Mouse (Mus musculus): Measurements from ENCODE around the gene Morn5. TPM values are rescaled to one million over a fixed set of nuclear protein-coding genes. Genes with fewer than 3 reads are reported as not detected.

Morn5 gene
- total RNA-seq, 2 experiments from 2014 or later = 1.3 to 1.7 TPM

GRCm38 (mm10) chr2:36071660-36072305 is 22.5 kb downstream of the Morn5 start:
- DNase-seq = no peak

- DNase-seq = no peak
Observed at GRCm38 (mm10) chr2:36073781-36074180, 24.5 kb downstream of the Morn5 start.

- no peak for DNase-seq
Observed at GRCm38 (mm10) chr2:36075210-36075609, 26.0 kb downstream of the Morn5 start.

- DNase-seq = no peak
Observed at GRCm38 (mm10) chr2:36077160-36077761, 28.0 kb downstream of the Morn5 start.

- no peak for DNase-seq
Observed at GRCm38 (mm10) chr2:36081446-36081845, 32.2 kb downstream of the Morn5 start.

GRCm38 (mm10) chr2:36082802-36083580 is 33.7 kb downstream of the Morn5 start:
- no peak for DNase-seq

- no peak for DNase-seq
Observed at GRCm38 (mm10) chr2:36085041-36085440, 35.8 kb downstream of the Morn5 start.

- DNase-seq = no peak
Observed at GRCm38 (mm10) chr2:36089190-36089589, 39.9 kb downstream of the Morn5 start.

GRCm38 (mm10) chr2:36090853-36091741 is 41.8 kb downstream of the Morn5 start:
- DNase-seq = no peak

GRCm38 (mm10) chr2:36092748-36093147 is 43.5 kb downstream of the Morn5 start:
- DNase-seq = no peak

- no peak for DNase-seq
Observed at GRCm38 (mm10) chr2:36093301-36093700, 44.0 kb downstream of the Morn5 start.

GRCm38 (mm10) chr2:36093914-36094475 is 44.7 kb downstream of the Morn5 start:
- no peak for DNase-seq

GRCm38 (mm10) chr2:36097129-36097815 is 48.0 kb downstream of the Morn5 start:
- no peak for DNase-seq

GRCm38 (mm10) chr2:36098021-36098420 is 48.8 kb downstream of the Morn5 start:
- DNase-seq = no peak

GRCm38 (mm10) chr2:36099739-36100138 is 50.5 kb downstream of the Morn5 start:
- DNase-seq = no peak

- no peak for DNase-seq
Observed at GRCm38 (mm10) chr2:36101866-36102558, 52.8 kb downstream of the Morn5 start.

GRCm38 (mm10) chr2:36102559-36102946 is 53.3 kb downstream of the Morn5 start:
- DNase-seq = no peak

GRCm38 (mm10) chr2:36103069-36103554 is 53.9 kb downstream of the Morn5 start:
- DNase-seq = no peak

GRCm38 (mm10) chr2:36103555-36104367 is 54.5 kb downstream of the Morn5 start:
- no peak for DNase-seq

GRCm38 (mm10) chr2:36104436-36104955 is 55.2 kb downstream of the Morn5 start:
- DNase-seq = no peak

Measured in layer of hippocampus, postnatal 36 days (tissue).